Mouse (Mus musculus) liver, adult (tissue): ENCODE data around the gene Idh3b.

Source experiments
- GATA4 ChIP-seq: IDR thresholded peaks from 2 replicates; pipeline ENCODE4 v1.6.1; 2014; ENCODE audit warnings: mild to moderate bottlenecking, low read length; ENCODE audit not compliant: insufficient replicate concordance

The Idh3b gene

DNA sequence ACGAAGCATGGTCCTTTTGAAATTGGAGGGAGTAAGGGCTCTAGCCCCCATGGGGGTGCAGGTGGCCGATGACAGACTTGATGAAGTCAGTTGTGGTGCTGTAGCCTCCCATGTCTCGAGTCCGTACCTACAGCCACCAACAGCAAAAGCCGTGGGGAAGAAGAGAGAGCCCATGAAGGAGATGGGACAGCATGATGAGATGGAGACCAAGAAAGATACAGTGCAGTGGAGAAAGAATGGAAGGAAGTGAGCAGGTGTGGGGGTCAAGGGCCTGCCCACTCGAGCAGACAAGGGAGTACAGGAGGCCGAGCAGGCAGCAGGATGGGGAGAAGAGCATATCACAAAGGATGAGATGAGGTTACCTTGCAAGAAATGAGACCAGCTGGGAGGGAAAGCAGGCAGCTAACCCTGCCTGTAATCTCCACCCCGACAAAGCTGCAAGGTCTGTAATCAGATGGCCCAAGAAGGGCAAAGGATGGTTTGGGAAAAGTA, 4.7 kb downstream of the Idh3b start:
- TF ChIP-seq GATA4: no peak

- TF ChIP-seq GATA4: no peak
Measured at GRCm38 (mm10) chr2:130275649-130276048, 8.7 kb downstream of the Idh3b start.

DNA sequence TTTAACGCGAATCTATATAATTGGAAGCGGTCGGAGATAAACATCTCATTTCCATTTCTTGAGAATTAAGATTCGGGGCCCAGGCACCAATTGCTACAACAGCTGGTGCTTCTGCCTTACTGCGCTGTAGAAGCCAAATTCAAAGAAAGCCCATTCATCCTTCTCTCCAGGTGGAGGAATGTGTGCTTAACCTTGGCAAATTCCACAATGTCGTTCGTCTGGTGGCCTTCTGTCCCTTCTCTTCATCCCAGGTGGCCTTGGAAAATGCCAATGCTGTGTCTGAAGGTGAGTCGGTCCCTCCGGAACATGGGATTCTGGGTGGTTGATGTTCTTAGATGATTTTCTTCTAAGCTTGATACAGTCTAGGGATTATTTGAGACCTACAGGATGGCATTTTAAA, 9.5 kb downstream of the Idh3b start:
- TF ChIP-seq GATA4: no peak

- peak; percentile 7; the same call in 1 of the 2 replicates for TF ChIP-seq GATA4
Measured at GRCm38 (mm10) chr2:130274149-130274861, 10.0 kb downstream of the Idh3b start, which contains the start of gene Nop56. Nop56 (plus strand) TSS chr2:130274430.

GRCm38 (mm10) chr2:130273732-130274131, 10.6 kb downstream of the Idh3b start:
- TF ChIP-seq GATA4: no peak

DNA sequence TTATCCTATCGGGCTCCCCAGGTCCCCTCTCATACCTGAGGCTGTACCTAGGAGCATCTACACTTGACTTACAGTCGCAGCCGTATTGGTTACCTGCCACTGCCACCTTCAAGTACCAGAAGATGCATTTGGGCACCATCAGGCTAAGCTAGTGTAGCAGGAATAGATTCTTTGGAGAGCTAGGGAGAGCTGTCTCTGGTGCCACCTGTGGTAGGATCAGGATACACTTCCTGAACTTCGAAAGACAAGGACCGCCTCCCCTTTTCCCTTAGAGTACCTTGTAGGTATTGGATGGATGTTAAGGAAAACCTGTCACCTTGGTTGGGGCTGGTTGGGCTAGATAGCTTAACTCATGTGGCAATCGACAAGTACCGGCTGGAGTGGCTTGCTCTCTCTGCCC, 16.3 kb downstream of the Idh3b start:
- TF ChIP-seq GATA4: no peak

GRCm38 (mm10) chr2:130265520-130265919, 18.8 kb downstream of the Idh3b start:
- no peak for TF ChIP-seq GATA4

DNA sequence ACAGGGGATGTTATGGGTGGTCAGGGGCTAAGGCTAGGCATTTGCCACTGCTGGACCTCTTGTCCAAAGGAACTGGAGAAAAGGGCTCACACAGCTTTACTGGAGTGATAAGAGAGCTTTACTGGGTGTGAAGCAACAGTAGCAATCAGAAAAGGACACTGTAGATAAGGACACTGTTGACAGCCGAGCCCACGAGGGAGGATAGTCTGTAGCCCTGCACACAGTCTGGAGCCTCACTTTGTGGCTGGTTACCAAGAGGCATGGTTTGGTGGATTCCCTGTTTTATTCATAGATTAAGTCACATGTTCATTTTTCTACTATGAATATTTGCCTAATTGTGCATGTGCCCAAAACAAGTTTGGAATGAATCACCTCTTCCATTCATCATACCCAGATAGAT, 21.9 kb downstream of the Idh3b start:
- TF ChIP-seq GATA4: no peak

- TF ChIP-seq GATA4: no peak
Measured at GRCm38 (mm10) chr2:130261914-130262313, 22.4 kb downstream of the Idh3b start.

DNA sequence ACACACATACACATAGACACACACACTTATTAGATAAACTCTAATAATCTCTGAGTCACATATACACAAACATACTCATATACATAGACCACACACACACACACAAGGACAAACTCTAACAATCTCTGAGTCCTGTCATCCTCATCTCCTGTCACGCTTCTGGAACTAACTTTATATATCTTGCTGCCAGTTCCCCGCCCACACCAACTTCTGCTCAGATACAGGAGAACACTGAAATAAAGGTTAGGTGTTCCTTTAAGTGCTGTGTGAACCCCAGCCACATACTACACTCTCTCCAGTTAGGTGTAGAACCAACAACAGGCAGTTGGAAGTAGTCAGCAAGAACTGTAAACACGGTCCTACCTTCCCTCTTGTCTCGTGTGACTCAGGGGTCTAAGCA, 23.5 kb downstream of the Idh3b start:
- no peak for TF ChIP-seq GATA4

GRCm38 (mm10) chr2:130256762-130257161, 27.6 kb downstream of the Idh3b start:
- TF ChIP-seq GATA4: no peak

DNA sequence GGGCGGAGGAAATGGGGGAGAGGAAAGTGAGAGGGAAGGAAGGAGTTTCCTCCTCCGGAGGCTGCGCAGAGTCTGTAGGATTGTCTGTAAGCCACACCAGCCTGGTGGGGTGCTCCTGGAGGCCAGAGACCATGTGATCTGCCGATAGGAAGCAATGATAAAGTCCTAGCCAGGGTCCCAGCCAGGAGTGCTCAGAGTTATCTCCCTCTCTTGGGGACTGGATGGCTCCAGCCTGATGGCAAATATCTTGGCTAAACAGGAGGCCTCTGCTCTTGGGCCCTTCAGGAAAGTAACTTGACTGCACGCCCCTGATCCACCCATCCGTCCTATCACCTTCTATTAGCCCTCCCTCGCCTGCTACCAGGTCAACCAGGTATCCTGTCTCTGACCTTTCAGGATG, 36.1 kb downstream of the Idh3b start:
- no peak for TF ChIP-seq GATA4

DNA sequence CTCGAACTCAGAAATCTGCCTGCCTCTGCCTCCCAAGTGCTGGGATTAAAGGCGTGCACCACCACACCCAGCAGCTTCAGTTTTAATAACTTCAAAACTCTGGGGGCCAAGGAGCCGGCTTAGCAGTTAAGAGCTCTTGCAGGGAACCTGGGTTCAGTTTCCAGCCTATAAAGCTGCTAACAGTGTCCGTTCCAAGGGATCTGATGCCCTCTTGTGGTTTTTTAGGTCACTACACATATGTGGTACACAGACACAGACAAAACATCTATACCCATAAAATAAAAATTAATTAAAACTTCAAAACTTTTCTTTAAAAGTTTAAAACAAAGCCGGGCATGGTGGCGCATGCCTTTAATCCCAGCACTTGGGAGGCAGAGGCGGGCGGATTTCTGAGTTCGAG, 37.4 kb downstream of the Idh3b start:
- no peak for TF ChIP-seq GATA4
